Mouse (Mus musculus) heart, embryonic 10.5 days (tissue): ENCODE data around the gene Mmaa. TPM values are rescaled to one million over a fixed set of nuclear protein-coding genes. Genes with fewer than 3 reads are reported as not detected.

ENCODE experiments used
- DNase-seq: peaks from one replicate; pipeline ENCODE4 v3.0.0-alpha.2; 2017; ENCODE audit warnings: low spot score
- H3K27ac ChIP-seq: fragments of 300-500 bp; sonication (generic); 2 replicates; pipeline ENCODE4 v1.5.1; 2016; ENCODE audit warnings: mild to moderate bottlenecking
- H3K27me3 ChIP-seq: fragments of 300-500 bp; sonication (generic); 2 replicates; pipeline ENCODE4 v1.6.1; 2016; ENCODE audit warnings: mild to moderate bottlenecking; ENCODE audit not compliant: poor library complexity, insufficient read depth, severe bottlenecking
- H3K36me3 ChIP-seq: fragments of 300-500 bp; sonication (generic); 2 replicates; pipeline ENCODE4 v1.6.1; 2016; ENCODE audit warnings: mild to moderate bottlenecking, moderate library complexity
- H3K4me1 ChIP-seq: fragments of 300-500 bp; sonication (generic); 2 replicates; pipeline ENCODE4 v1.6.1; 2016; ENCODE audit warnings: mild to moderate bottlenecking
- H3K4me3 ChIP-seq: fragments of 300-500 bp; sonication (generic); 2 replicates; pipeline ENCODE4 v1.5.1; 2016; ENCODE audit warnings: mild to moderate bottlenecking, moderate library complexity
- H3K9me3 ChIP-seq: fragments of 300-500 bp; sonication (generic); 2 replicates; pipeline ENCODE4 v1.6.1; 2016; ENCODE audit warnings: mild to moderate bottlenecking, moderate library complexity
- WGBS: fragments of 180-500 bp; shearing (Covaris S2); methylation state at CpG from one replicate; pipeline ENCODE4 v1.1.7; 2016; 5-methylcytosine and 5-hydroxymethylcytosine counted together
- polyA plus RNA-seq: library from polyadenylated mRNA; unstranded; fragments of >200 nt; fragmentation: Nextera tagmentation; extraction: Ambion mirVana; gene quantifications from 2 replicates; pipeline ENCODE4 v1.2.1, GENCODE M21; 2016

Gene Mmaa
- polyA plus RNA-seq, 1 experiment from 2014 or later = 9.9 TPM

DNA sequence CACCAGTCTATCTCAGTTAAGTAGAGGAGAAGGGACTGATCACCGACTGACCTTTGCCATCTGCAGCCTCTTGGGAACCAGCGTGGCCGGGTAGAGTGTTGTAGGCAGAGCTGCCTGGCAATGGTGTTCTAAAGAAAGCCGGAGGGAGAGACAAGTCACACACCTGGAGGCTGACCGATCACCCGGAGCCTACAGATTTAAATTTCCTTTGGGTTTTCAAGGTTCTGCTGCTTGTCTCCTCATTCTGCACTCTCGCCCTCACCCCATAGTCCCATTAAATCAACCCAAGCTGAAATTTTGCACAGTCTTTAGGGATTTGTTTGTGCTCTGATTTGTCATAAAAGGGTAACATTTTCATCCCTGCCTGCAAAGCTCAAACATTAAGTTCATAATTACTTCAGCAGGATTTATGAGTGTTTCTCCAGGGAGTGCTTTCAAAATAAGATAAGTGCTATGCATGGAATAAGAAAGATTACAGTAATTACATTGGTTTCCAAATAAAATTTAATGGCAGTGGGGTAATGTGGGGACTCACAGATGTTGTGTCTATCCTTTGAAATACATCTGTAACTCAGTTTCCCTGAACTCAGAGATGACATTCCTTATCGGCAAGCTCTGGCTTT, 65.4 kb downstream of the Mmaa start:
- no peaks in the 10 kb centered on the region for H3K27me3 ChIP-seq
- 82% methylated on average over 8 of the region's 8 CpGs for WGBS
- no peaks in the 10 kb centered on the region for H3K36me3 ChIP-seq
- H3K4me3 ChIP-seq = no peak overlapping the region
- no peaks in the 10 kb centered on the region for H3K4me1 ChIP-seq
- H3K27ac ChIP-seq = no peak overlapping the region
- H3K9me3 ChIP-seq = no peaks in the 10 kb centered on the region
- no peak for DNase-seq

DNA sequence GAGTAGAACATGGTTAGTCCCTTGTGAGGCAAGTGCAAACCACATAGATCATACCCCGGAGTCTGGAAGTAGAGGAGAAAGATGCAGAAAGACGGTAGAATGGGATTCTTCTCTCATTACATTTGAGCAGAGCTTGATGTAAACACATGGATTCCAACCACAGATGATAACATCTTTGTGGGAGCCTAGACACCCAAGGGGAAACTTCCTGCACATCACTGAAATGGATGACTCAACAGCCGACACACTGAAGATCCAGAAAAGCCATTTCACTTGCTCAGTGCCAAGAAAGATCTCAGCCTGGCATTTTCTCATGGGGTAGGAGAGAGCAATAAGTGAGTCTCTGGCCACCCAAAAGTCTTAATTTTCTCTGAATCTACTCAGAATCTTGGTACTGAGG, 66.8 kb downstream of the Mmaa start:
- Histone ChIP-seq H3K9me3 (no peaks in the 10 kb centered on the region), H3K36me3 (no peaks in the 10 kb centered on the region), H3K4me1 (peaks cover under 1% of the 10 kb centered on the region; the same call in 1 of the 2 replicates), H3K27me3 (no peaks in the 10 kb centered on the region), H3K4me3 (no peak overlapping the region), H3K27ac (no peak overlapping the region)
- 92% methylated on average over 3 of the region's 3 CpGs for WGBS
- DNase-seq = no peak

- no peak for DNase-seq
- Histone ChIP-seq H3K27ac (no peak overlapping the region), H3K27me3 (no peaks in the 10 kb centered on the region), H3K4me3 (no peak overlapping the region), H3K9me3 (no peaks in the 10 kb centered on the region), H3K4me1 (peaks cover 8% of the 10 kb centered on the region; the same call in 1 of the 2 replicates), H3K36me3 (no peaks in the 10 kb centered on the region)
- WGBS = 76% methylated on average over 4 of the region's 4 CpGs
These were observed 67.5 kb downstream of the Mmaa start for GRCm38 (mm10) chr8:79227194-79227593.

- WGBS = 79% methylated on average over 3 of the region's 3 CpGs
- Histone ChIP-seq H3K4me1 (peaks cover 9% of the 10 kb centered on the region; the same call in 1 of the 2 replicates), H3K27me3 (no peaks in the 10 kb centered on the region), H3K27ac (no peak overlapping the region), H3K9me3 (no peaks in the 10 kb centered on the region), H3K36me3 (no peaks in the 10 kb centered on the region), H3K4me3 (no peak overlapping the region)
- no peak for DNase-seq
These were observed 68.7 kb downstream of the Mmaa start for GRCm38 (mm10) chr8:79226046-79226445.

GRCm38 (mm10) chr8:79225586-79225985, 69.2 kb downstream of the Mmaa start:
- H3K9me3 ChIP-seq = no peaks in the 10 kb centered on the region
- no peak overlapping the region for H3K4me3 ChIP-seq
- H3K27me3 ChIP-seq = no peaks in the 10 kb centered on the region
- peaks cover 9% of the 10 kb centered on the region; the same call in 1 of the 2 replicates for H3K4me1 ChIP-seq
- H3K36me3 ChIP-seq = no peaks in the 10 kb centered on the region
- no peak overlapping the region for H3K27ac ChIP-seq
- no peak for DNase-seq
- 77% methylated on average over 7 of the region's 7 CpGs for WGBS

GRCm38 (mm10) chr8:79224363-79224762, 70.4 kb downstream of the Mmaa start:
- no peak for DNase-seq
- Histone ChIP-seq H3K27me3 (no peaks in the 10 kb centered on the region), H3K4me3 (no peak overlapping the region), H3K4me1 (peaks cover 9% of the 10 kb centered on the region; the same call in 1 of the 2 replicates), H3K9me3 (no peaks in the 10 kb centered on the region), H3K36me3 (no peaks in the 10 kb centered on the region), H3K27ac (no peak overlapping the region)
- 86% methylated on average over 9 of the region's 9 CpGs for WGBS

- no peak for DNase-seq
- Histone ChIP-seq H3K4me1 (peaks cover 9% of the 10 kb centered on the region; the same call in 1 of the 2 replicates), H3K9me3 (no peaks in the 10 kb centered on the region), H3K27me3 (no peaks in the 10 kb centered on the region), H3K27ac (no peak overlapping the region), H3K4me3 (no peak overlapping the region), H3K36me3 (no peaks in the 10 kb centered on the region)
- WGBS = 55% methylated on average over 5 of the region's 5 CpGs
These were observed 72.0 kb downstream of the Mmaa start for GRCm38 (mm10) chr8:79222752-79223141.

DNA sequence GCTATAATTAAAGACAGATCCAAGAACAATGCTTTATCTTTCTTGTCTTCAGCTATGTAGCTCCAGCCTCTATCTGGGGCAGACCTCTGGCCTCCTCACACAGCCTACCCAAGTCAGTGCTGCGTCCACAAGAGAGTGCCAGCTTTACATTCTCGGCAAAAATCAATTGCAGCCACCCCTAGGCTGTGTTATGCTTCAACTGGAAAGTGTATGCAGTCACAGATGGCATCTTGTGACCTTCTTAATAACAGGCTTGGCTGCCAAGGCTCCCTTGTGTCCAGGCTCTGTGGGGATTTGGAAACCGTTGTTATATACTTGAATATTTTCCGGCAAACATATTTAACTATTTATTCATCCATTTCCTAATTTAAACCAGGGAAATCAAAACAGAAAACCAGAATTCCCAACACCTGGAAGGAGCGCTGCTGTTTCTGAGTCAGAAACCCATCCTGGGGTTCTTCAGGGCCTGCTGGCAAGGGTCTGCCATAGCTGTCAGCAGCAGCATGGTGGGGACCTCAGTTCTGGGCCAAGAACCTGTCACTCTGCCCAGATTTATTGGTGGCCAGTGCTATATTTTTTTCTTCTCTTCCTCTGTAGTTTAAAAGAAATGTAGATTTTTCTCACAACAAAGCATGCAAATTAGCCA, 72.5 kb downstream of the Mmaa start:
- Histone ChIP-seq H3K36me3 (no peaks in the 10 kb centered on the region), H3K4me3 (no peak overlapping the region), H3K9me3 (no peaks in the 10 kb centered on the region), H3K4me1 (peaks cover 9% of the 10 kb centered on the region; the same call in 1 of the 2 replicates), H3K27ac (no peak overlapping the region), H3K27me3 (no peaks in the 10 kb centered on the region)
- WGBS = 73% methylated on average over 5 of the region's 5 CpGs
- DNase-seq = no peak

Other genes with a start within 250 kb of the Mmaa start
- gene 1700011L22Rik, start 46.4 kb downstream of the Mmaa start, polyA plus RNA-seq = not detected in 2 replicates
- 20.1 and 32.1 TPM in 2 replicates for gene Smad1, start 104.6 kb upstream of the Mmaa start, polyA plus RNA-seq